Mouse (Mus musculus) small intestine, adult 2 months (tissue): Measurements from ENCODE around the gene Sirpb1a.

ENCODE experiments used
- CTCF ChIP-seq: fragments of 200-500 bp; IDR thresholded peaks from 2 replicates; pipeline ENCODE4 v1.5.1; 2012; ENCODE audit warnings: low read depth, mild to moderate bottlenecking, control low read depth, inconsistent platforms, low read length, moderate library complexity, mixed read lengths; ENCODE audit not compliant: insufficient replicate concordance, insufficient read length; ENCODE audit errors: extremely low read depth
- POLR2A ChIP-seq: fragments of 200-500 bp; IDR thresholded peaks from 2 replicates; pipeline ENCODE4 v1.6.1; 2012; ENCODE audit warnings: low read depth, mild to moderate bottlenecking, control low read depth, inconsistent platforms, low read length, moderate library complexity

DNA sequence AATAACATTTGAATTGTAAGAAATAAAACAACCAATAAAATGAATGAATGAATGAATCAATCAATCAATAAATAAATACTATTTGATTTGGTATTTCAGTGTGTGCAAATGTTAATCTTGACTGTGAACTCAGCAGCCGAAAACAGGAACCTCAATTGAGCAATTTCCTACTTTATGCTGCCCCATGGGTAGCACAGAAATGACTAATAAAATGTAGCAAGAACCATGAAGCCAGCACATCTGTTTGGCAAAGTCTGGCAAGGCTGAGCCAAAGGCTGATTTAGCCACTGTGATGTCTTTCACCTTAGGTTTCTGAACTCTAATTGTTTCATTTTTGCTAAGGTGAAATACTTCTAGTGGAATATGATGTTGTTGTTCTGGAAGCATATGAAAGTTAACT is 1.6 kb upstream of the Sirpb1a start:
- TF ChIP-seq CTCF (no peak), POLR2A (no peak)
